In genomic region chr4:148683539-148683938, GRCm38 (mm10) we compare ENCODE assay signal across 15 mouse cellular contexts. TPM values are rescaled to one million over a fixed set of nuclear protein-coding genes. Genes with fewer than 3 reads are reported as not detected.
DNase-seq lines count a peak whose midpoint lies in the region; ATAC-seq lines count a peak whose summit lies in the region.
"Had no signal": no experiment of that assay in that cellular context is flagged by ENCODE, and none has a peak within 500 bp of the region (broad histone marks: within the 10 kb centered on the region; RNA-seq: fewer than 3 reads in every experiment).

No protein-coding gene starts in this region.

- peak; percentile 76 for DNase-seq in A20 (ENCODE audit: low read depth, low spot score)
- DNase-seq in CD8-positive naive resting alpha-beta T cell, adult 2 months (ENCODE audit: low read depth in 2 of 2, low spot score in 2 of 2), result peak; percentile 63 to 77
- peak; percentile 44 for DNase-seq in splenic B cell, adult 2 months (ENCODE audit: low read depth, low spot score)
- DNase-seq in right cerebral cortex, postnatal 14 days, result no peak
- no peak for DNase-seq in adrenal gland, postnatal 4 days (ENCODE audit: low spot score in 2 of 2)
- DNase-seq: forebrain, postnatal 0 days; heart, adult 18-20 months; liver, embryonic 13.5 days; lung, postnatal 4 days had no signal

- H3K4me3 ChIP-seq in forebrain, embryonic 16.5 days (replicated peaks; ENCODE audit: low read length), result no peak overlapping the region
- H3K4me3 ChIP-seq: kidney, embryonic 15.5 days; liver, embryonic 13.5 days had no signal

- H3K36me3 ChIP-seq in splenic B cell, adult 2 months (ENCODE audit: control insufficient read depth, insufficient read depth, low read length, poor library complexity, severe bottlenecking), result no peaks in the 10 kb centered on the region
- H3K36me3 ChIP-seq in forebrain, embryonic 16.5 days (ENCODE audit: control insufficient read depth, insufficient read depth), result no peaks in the 10 kb centered on the region
- H3K36me3 ChIP-seq: kidney, embryonic 15.5 days; liver, embryonic 13.5 days had no signal

- peak; percentile 95 for ATAC-seq in inflammation-experienced regulatory T-cells, adult 6 months
- no peak for ATAC-seq in forebrain, embryonic 16.5 days
- ATAC-seq: forebrain, postnatal 0 days had no signal

- peaks cover 7% of the 10 kb centered on the region for H3K4me1 ChIP-seq in forebrain, embryonic 16.5 days (replicated peaks; ENCODE audit: control insufficient read depth, insufficient read depth, low read length)

- H3K9me3 ChIP-seq in forebrain, embryonic 16.5 days (ENCODE audit: control insufficient read depth, low read length), result no peaks in the 10 kb centered on the region
- H3K9me3 ChIP-seq: kidney, embryonic 15.5 days; liver, embryonic 13.5 days had no signal

- no peak overlapping the region for H3K9ac ChIP-seq in forebrain, embryonic 16.5 days (replicated peaks; ENCODE audit: low read depth, low read length)
- H3K9ac ChIP-seq: forebrain, postnatal 0 days; kidney, embryonic 15.5 days; liver, embryonic 13.5 days had no signal

- no peaks in the 10 kb centered on the region for H3K27me3 ChIP-seq in splenic B cell, adult 2 months (ENCODE audit: control insufficient read depth, insufficient read depth, low read length, poor library complexity, severe bottlenecking)
- no peaks in the 10 kb centered on the region for H3K27me3 ChIP-seq in forebrain, embryonic 16.5 days (replicated peaks; ENCODE audit: control insufficient read depth, insufficient read depth, low read length)

- 79% methylated on average over 13 of the region's 13 CpGs for WGBS in forebrain, embryonic 16.5 days

- no peak overlapping the region for H3K4me2 ChIP-seq in forebrain, embryonic 16.5 days (ENCODE audit: low read length)
- H3K4me2 ChIP-seq: kidney, embryonic 15.5 days; liver, embryonic 13.5 days had no signal

- no peak overlapping the region for H3K27ac ChIP-seq in forebrain, embryonic 16.5 days (ENCODE audit: low read length)
- H3K27ac ChIP-seq: kidney, embryonic 15.5 days; liver, embryonic 13.5 days; stomach, postnatal 0 days had no signal

RNA-seq across cellular contexts. Expression of gene Gm572, which starts 40.4 kb away (rescaled TPM):
- not detected for polyA plus RNA-seq in inflammation-experienced regulatory T-cells, adult 6 months (2017; shearing (Covaris generic))
- under 1 TPM; 0.37 to 0.42 TPM for total RNA-seq in adrenal gland, postnatal 4 days (2021)
- not detected in 2 replicates for polyA plus RNA-seq in forebrain, embryonic 16.5 days (2015; fragmentation: Nextera tagmentation; extraction: Ambion mirVana)
- total RNA-seq: forebrain, postnatal 0 days; MEL had no signal
- polyA plus RNA-seq: forebrain, postnatal 0 days; hindbrain, embryonic 11.5 days; kidney, embryonic 15.5 days; liver, embryonic 13.5 days had no signal

RNA-seq across cellular contexts. Expression of gene Tardbp, which starts 56.7 kb away (rescaled TPM):
- polyA plus RNA-seq in inflammation-experienced regulatory T-cells, adult 6 months (2017; shearing (Covaris generic)), result 100 to 1,000 TPM; 149 to 182 (median 164) TPM
- total RNA-seq in adrenal gland, postnatal 4 days (2021), result 100 to 1,000 TPM; 280 to 349 TPM
- 277 and 319 TPM in 2 replicates for polyA plus RNA-seq in forebrain, embryonic 16.5 days (2015; fragmentation: Nextera tagmentation; extraction: Ambion mirVana)

Comparison
In these comparisons a context has a peak if more than half of its experiments do, and no peak if none do; other contexts are left out.
1. DNase-seq: peak in A20 (single experiment), CD8-positive naive resting alpha-beta T cell, adult 2 months (2 of 2) and splenic B cell, adult 2 months (single experiment); none in right cerebral cortex, postnatal 14 days (single experiment) and adrenal gland, postnatal 4 days (0 of 2).